Mouse (Mus musculus): ENCODE results near the gene Tmem54.

Gene Tmem54

GRCm38 (mm10) chr4:129105356-129105755 is at the start of gene Tmem54:
Tmem54 (plus strand) TSS chr4:129105548.
- no peak for DNase-seq (ENCODE audit: low spot score in 2 of 2)

- no peak for DNase-seq (ENCODE audit: low spot score in 2 of 2)
Measured at GRCm38 (mm10) chr4:129055562-129055961, 49.8 kb upstream of the Tmem54 start.

- DNase-seq (ENCODE audit: low spot score in 2 of 2) = peak; percentile 94 to 95
Measured at GRCm38 (mm10) chr4:129057533-129058206, 47.7 kb upstream of the Tmem54 start.

- peak in 1 of 2 experiments; percentile 19 for DNase-seq (ENCODE audit: low spot score in 2 of 2)
Measured at GRCm38 (mm10) chr4:129058207-129059092, 46.9 kb upstream of the Tmem54 start, which contains the start of gene Rnf19b. Rnf19b (plus strand) TSS chr4:129058271.

- no peak for DNase-seq (ENCODE audit: low spot score in 2 of 2)
Measured at GRCm38 (mm10) chr4:129059125-129059551, 46.2 kb upstream of the Tmem54 start.

GRCm38 (mm10) chr4:129059922-129060321 is 45.4 kb upstream of the Tmem54 start:
- no peak for DNase-seq (ENCODE audit: low spot score in 2 of 2)

GRCm38 (mm10) chr4:129061486-129061885 is 43.9 kb upstream of the Tmem54 start:
- no peak for DNase-seq (ENCODE audit: low spot score in 2 of 2)

GRCm38 (mm10) chr4:129062281-129063075 is 42.9 kb upstream of the Tmem54 start:
- DNase-seq (ENCODE audit: low spot score in 2 of 2) = no peak

- DNase-seq (ENCODE audit: low spot score in 2 of 2) = no peak
Measured at GRCm38 (mm10) chr4:129065688-129066236, 39.6 kb upstream of the Tmem54 start.

- DNase-seq (ENCODE audit: low spot score in 2 of 2) = no peak
Measured at GRCm38 (mm10) chr4:129067638-129068415, 37.5 kb upstream of the Tmem54 start.

- DNase-seq (ENCODE audit: low spot score in 2 of 2) = no peak
Measured at GRCm38 (mm10) chr4:129068848-129069247, 36.5 kb upstream of the Tmem54 start.

- DNase-seq (ENCODE audit: low spot score in 2 of 2) = no peak
Measured at GRCm38 (mm10) chr4:129079126-129079525, 26.2 kb upstream of the Tmem54 start.

- no peak for DNase-seq (ENCODE audit: low spot score in 2 of 2)
Measured at GRCm38 (mm10) chr4:129081041-129081440, 24.3 kb upstream of the Tmem54 start.

- no peak for DNase-seq (ENCODE audit: low spot score in 2 of 2)
Measured at GRCm38 (mm10) chr4:129081512-129081911, 23.8 kb upstream of the Tmem54 start.

GRCm38 (mm10) chr4:129081939-129082338 is 23.4 kb upstream of the Tmem54 start:
- DNase-seq (ENCODE audit: low spot score in 2 of 2) = no peak

- peak; percentile 35 to 43 for DNase-seq (ENCODE audit: low spot score in 2 of 2)
Measured at GRCm38 (mm10) chr4:129082379-129083115, 22.8 kb upstream of the Tmem54 start.

GRCm38 (mm10) chr4:129084896-129085295 is 20.5 kb upstream of the Tmem54 start:
- no peak for DNase-seq (ENCODE audit: low spot score in 2 of 2)

GRCm38 (mm10) chr4:129086078-129086477 is 19.3 kb upstream of the Tmem54 start:
- peak; percentile 57 to 66 for DNase-seq (ENCODE audit: low spot score in 2 of 2)

GRCm38 (mm10) chr4:129087850-129088249 is 17.5 kb upstream of the Tmem54 start:
- no peak for DNase-seq (ENCODE audit: low spot score in 2 of 2)

GRCm38 (mm10) chr4:129095276-129095675 is 10.1 kb upstream of the Tmem54 start:
- DNase-seq (ENCODE audit: low spot score in 2 of 2) = no peak
